Mouse (Mus musculus) NIH3T3 (cell line): ENCODE data around the gene Spag5.

ENCODE experiments used
- DNase-seq: peaks from one replicate; pipeline ENCODE4 v3.0.0-alpha.2; 2012; ENCODE audit warnings: low read depth

Spag5 gene

GRCm38 (mm10) chr11:78324000-78324785, 22.9 kb downstream of the Spag5 start:
- no peak for DNase-seq

DNA sequence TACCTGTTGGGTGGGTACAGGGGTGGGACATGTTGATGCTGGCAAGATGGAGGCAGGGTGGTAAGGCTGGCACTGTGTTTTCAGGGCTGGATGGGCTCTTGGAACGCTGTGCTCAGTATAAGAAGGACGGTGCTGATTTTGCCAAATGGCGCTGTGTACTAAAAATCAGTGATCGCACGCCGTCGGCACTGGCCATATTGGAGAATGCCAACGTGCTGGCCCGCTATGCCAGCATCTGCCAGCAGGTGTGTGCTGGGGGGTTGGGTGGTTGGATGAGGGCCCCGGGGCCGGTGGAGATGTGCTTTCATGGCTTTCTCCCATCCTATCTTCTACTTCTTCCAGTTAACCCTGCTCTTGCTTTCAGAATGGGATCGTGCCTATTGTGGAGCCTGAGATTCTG, 23.6 kb downstream of the Spag5 start:
- DNase-seq, result no peak

GRCm38 (mm10) chr11:78327215-78327614, 25.9 kb downstream of the Spag5 start:
- no peak for DNase-seq

DNA sequence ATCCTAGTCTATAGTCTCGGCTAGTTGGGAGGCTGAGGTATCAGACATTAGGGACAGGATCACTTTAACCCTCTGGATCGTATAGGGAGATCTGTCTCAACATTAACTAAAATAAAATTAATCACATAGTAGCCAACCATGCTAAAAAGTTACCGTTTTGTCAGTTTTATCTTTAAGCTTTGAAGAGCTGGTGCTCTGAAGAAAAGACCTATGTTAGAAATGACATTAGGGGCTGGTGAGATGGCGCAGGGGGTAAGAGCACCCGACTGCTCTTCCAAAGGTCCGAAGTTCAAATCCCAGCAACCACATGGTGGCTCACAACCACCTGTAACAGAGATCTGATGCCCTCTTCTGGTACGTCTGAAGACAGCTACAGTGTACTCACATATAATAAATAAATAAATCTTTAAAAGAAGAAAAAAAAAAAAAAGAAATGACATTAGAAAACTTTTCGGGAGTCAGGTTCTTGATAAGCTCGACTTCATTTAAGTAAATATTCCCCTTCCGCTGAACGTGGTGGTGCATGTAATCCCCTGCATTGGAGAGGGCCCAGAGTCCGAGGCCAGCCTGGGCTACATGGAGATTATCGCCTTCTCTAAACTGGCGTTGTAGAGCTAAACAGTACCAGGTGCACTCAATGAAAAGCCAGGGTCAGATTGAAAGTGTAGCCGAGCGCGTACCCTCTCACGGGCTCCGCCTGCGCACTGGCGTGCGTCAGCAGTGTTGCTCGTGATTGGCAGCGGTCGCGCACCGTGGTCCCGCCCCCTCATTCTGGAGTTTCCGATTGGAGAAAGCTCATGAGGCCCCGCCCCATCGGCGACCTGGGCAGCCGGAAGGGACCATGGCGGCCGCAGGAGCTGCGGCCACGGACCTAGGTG, 26.5 kb downstream of the Spag5 start, which contains the start of gene Pigs:
Pigs (plus strand) TSS at position 782 of the 878 bp plus-strand sequence.
- peak; percentile 98 for DNase-seq

DNA sequence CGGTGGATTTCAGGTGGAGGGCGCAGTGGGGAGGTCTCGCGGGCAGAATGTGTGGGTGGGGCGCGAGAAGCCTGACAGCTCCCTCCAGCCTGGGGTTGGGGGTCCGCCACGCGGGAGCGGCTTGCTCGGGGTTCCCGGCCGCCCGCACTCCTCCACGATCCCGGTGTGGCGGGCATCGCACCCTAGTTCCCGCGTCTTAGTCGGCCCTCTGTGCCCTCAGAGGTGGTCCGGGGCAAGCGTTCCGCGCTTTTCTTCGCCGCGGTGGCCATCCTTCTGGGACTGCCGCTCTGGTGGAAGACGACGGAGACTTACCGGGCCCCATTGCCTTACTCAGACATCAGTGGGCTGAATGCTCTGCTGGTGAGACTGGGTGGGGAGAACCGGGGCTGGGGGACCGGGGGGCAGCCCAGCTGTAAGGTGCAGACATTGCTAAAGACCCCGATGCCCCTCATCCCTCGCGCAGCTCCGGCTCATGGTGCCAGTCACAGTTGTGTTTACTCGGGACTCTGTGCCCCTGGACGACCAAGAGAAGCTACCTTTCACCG, 27.3 kb downstream of the Spag5 start:
- DNase-seq, result no peak

DNA sequence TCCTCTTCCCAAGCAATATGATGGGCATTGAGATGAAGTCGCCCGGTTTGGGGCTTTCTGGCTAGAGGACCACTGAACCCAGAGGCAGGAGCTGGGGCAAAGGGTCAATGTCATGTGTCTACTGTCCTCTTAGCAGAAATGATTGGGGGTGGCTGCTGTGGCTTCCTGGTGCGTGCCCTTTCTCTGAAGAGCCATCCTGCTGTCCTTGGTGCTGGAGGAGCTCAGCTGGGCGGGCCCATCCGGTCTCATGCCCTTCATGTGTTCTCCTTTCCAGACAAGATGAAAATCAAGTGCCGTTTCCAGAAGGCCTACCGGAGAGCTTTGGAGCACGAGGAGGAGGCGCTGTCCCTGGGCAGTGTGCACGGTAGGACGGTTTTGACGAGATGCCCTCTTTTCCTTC, 31.3 kb downstream of the Spag5 start:
- no peak for DNase-seq

DNA sequence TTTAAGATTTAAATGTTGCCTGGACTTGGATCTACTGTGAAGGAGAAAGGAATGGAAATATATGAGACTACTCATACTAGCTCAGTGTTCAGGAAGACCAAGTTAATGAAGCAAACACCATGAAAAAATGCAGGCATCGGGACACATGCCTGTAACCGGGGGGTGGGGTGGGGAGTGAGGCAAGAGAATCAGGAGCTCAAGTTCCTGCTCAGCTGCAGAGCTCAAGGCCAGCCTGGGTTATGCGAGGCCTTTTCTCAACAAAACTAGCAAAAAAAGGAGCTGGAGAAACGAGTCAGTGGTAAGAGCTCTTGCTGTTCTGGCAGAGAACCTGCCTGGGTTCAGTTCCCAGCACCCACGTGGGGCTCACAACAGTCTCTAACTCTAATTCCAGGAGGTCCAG, 32.7 kb downstream of the Spag5 start:
- DNase-seq, result no peak

GRCm38 (mm10) chr11:78337040-78337439, 35.7 kb downstream of the Spag5 start:
- DNase-seq, result no peak

GRCm38 (mm10) chr11:78341702-78342101, 40.4 kb downstream of the Spag5 start:
- DNase-seq, result no peak

DNA sequence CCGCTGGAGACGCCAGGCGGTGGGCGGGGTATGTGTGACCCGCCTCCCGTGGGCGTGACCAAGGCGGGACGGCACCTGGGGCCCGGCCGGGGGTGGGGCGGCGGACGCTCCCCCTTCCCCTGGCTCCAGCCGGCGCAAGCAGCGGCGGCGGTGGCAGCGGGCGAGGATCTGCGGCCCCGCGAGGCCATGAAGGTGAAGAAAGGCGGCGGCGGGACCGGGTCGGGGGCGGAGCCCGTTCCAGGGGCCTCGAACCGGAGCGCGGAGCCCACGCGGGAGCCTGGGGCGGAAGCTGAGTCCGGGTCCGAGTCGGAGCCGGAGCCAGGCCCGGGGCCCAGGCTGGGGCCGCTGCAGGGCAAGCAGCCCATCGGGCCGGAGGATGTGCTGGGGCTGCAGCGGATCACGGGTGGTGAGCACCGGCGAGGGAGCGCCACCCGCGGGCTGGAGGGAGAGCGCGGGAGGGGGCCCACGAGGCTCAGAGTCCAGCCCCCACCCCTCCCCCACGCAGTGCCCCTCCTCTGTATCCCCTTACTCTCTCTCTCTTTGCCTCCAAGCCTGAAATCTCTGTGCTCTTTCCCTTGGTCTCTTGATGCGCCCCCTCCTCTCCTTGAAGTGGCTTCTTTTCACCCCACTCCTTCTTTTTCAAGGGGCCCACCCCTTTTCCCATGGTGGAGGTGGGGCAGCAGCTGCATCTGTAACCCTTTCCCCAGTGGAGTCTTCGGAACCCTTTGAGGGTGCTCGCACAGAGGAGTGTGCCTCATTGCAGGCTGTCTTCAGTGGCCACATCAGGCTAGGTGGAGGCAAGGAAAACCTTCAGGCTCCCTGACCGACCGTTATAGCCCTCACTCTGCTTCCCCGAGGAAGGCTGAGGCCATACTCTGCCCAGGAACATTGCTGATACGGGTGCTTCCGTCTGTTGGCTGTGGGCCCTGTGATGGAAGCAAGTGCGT, 42.3 kb downstream of the Spag5 start, which contains the start of gene Unc119:
Unc119 (plus strand) TSS at position 102 of the 947 bp plus-strand sequence.
- peak; percentile 87 for DNase-seq

- no peak for DNase-seq
Measured at GRCm38 (mm10) chr11:78344328-78344889, 43.1 kb downstream of the Spag5 start.

DNA sequence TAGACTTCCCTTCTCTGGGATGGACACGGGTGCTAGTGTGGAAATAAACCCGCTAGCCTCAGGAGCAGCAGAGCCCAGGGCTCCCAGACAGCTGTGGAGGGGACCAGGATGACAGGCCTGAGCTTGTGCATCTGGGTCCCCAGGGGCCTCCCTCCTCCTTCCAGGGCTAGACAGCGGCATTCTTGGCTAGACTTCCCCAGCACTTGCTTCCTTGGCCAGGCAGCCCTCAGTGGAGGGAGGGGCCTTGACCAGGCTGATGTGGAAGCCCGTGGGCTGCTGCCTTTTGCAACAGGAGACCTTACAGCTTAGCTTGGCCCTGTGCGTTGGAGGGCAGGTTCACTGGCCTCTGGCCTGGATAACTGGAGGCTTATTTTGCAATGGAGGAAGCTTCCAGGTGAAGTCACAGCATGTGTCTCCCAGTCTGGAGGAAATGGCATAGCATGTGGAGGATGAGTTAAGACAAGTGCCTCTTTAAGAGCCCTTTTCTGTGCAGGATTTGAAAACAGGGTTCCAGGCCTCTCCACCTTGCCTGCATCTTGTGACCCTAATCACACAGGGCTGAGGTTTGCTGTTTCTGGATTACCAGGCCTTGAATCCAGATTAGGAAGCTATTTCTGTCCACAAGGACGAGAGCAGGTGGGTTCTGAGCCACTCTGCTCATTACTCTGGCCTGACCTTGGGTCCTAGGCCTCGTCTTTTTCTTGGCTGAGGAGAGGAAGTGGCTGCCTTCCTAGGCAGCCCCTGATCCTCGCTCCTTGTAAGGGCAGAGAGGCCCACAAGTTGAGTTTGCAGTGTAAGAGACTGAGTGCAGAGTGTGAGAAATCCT, 43.8 kb downstream of the Spag5 start:
- peak; percentile 61 for DNase-seq

DNA sequence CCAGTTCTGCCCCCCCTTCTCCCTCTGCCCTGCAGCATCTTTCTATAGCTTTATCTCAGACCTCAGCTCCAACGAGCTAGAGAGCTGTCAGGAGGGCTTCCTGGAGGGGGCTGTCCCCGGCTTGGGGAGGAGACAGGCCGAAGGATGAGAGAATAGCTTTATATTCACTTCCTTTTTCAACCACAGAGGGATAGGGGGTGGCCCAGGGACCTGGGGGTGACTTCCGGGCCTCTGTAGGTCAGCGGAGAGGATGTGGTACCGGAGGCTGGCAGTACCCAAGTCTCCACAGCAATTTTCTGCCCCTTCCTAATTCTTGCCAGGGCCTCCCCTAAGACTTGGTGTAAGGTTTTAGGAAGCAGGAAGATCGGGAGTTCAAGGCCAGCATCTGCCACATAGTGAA, 44.5 kb downstream of the Spag5 start:
- DNase-seq, result no peak

GRCm38 (mm10) chr11:78346326-78347069, 45.2 kb downstream of the Spag5 start:
- DNase-seq, result peak; percentile 20

- peak; percentile 90 for DNase-seq
Measured at GRCm38 (mm10) chr11:78347070-78347754, 45.9 kb downstream of the Spag5 start.

DNA sequence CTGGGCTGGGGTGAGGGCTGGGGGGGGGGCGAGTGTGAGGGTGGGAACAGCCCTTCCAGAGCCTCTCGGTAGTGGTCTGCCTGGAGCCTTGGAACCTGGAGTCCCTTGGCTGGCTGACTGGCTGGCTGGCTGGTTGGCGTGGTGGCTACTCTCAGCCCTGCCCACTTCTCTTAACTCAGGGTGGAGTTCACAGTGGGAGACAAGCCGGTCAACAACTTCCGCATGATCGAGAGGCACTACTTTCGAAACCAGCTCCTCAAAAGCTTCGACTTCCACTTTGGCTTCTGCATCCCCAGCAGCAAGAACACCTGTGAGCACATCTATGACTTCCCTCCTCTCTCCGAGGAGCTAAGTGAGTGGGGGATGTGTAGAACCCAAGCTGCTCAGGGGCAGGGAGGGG, 46.6 kb downstream of the Spag5 start:
- no peak for DNase-seq

GRCm38 (mm10) chr11:78348474-78348873, 47.1 kb downstream of the Spag5 start:
- DNase-seq, result no peak

DNA sequence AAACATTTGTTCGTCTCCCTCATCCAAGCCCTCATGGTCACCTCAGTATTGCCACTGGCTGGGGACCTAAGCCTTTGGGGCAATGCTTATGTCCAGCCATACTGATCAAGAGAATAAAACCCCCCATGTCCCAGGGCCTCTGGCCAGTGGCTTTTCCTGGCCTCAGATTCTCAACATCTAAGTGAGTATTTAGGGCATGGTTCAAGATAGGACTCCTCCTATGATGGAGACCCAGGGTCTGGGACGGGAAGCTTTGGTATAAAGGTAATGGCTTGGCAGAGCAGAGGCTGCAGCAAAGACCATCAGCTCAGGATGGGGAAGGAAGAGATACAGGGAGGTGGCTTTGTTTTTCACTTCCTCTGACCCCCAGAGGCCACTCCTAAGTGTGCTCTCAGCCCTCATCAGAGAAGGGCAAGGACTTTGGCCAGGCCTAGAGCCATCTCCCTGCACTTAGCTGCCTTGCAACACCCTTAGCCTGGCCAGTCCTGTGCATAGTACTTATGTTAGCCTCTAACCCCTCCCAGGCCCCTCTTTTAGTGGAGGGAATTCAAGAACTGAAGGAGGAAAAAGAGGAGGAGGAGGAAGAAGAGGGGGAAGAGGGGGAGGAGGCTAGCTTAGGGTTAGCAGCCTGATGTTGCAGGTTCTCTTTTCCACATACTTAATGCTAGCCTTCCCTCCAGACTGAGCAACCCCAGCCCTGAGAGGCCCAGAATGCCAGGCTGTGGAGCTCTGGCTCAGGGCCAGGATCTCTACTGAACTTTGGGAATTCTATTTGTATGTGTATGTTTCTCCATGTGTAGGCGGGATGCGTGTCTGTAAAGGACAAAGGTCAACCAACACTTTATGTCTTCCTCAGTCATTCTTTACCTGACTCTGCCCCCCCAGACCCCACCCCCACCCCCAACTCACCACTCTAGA, 48.4 kb downstream of the Spag5 start:
- peak; percentile 57 for DNase-seq
